Mouse (Mus musculus) ES-E14 (cell line): ENCODE results near the gene Wdfy4. TPM values are rescaled to one million over a fixed set of nuclear protein-coding genes. Genes with fewer than 3 reads are reported as not detected.

Source experiments
- DNase-seq: peaks from one replicate; pipeline ENCODE4 v3.0.0-alpha.2; 2013; ENCODE audit warnings: low read depth, low spot score
- H3K27ac ChIP-seq: 2 replicates; pipeline ENCODE4 v1.5.1; 2012; ENCODE audit warnings: low read depth, mild to moderate bottlenecking, low read length, moderate library complexity, mixed read lengths; ENCODE audit not compliant: poor library complexity, insufficient read depth, severe bottlenecking
- H3K36me3 ChIP-seq: 2 replicates; pipeline ENCODE4 v1.6.1; 2012; ENCODE audit warnings: mild to moderate bottlenecking, low read length, moderate library complexity, mixed read lengths; ENCODE audit not compliant: control insufficient read depth, poor library complexity, insufficient read depth, severe bottlenecking
- H3K4me1 ChIP-seq, 2 experiments: fragments of 150-350 bp in 1 of 2; sonication (generic) in 1 of 2; 2 replicates each; pipeline ENCODE4 v1.6.1; 2012; ENCODE audit warnings: low read length in 2 of 2, mild to moderate bottlenecking in 1 of 2, mixed read lengths in 1 of 2; ENCODE audit not compliant: control insufficient read depth in 2 of 2, insufficient read depth in 2 of 2, poor library complexity in 1 of 2
- H3K4me3 ChIP-seq, 2 experiments: fragments of 150-350 bp in 1 of 2; sonication (generic) in 1 of 2; 2 replicates each; pipeline ENCODE4 v1.5.1; 2012; ENCODE audit warnings: low read length in 2 of 2, low read depth in 1 of 2, mild to moderate bottlenecking in 1 of 2, mixed read lengths in 1 of 2; ENCODE audit not compliant: insufficient read depth in 1 of 2, poor library complexity in 1 of 2, severe bottlenecking in 1 of 2
- H3K9ac ChIP-seq: 2 replicates; pipeline ENCODE4 v1.6.1; 2012; ENCODE audit warnings: low read depth, mild to moderate bottlenecking, low read length, mixed read lengths; ENCODE audit not compliant: poor library complexity, insufficient read depth, severe bottlenecking
- H3K9me3 ChIP-seq: fragments of 150-350 bp; sonication (generic); 2 replicates; pipeline ENCODE4 v1.6.1; 2012; ENCODE audit warnings: low read depth, mild to moderate bottlenecking, low read length; ENCODE audit not compliant: control insufficient read depth, insufficient read depth
- CHD2 ChIP-seq: IDR thresholded peaks from 2 replicates; pipeline ENCODE4 v1.6.1; 2014; ENCODE audit warnings: mild to moderate bottlenecking, low read depth, low read length, inconsistent platforms
- HCFC1 ChIP-seq: IDR thresholded peaks from 2 replicates; pipeline ENCODE4 v1.6.1; 2012; ENCODE audit warnings: low read length, inconsistent platforms, borderline replicate concordance; ENCODE audit not compliant: insufficient read depth
- MAFK ChIP-seq: IDR thresholded peaks from 2 replicates; pipeline ENCODE4 v1.6.1; 2014; ENCODE audit warnings: mild to moderate bottlenecking, low read depth, low read length, inconsistent platforms; ENCODE audit not compliant: insufficient read depth
- ZC3H11A ChIP-seq: IDR thresholded peaks from 2 replicates; pipeline ENCODE4 v1.6.1; 2012; ENCODE audit warnings: low read depth, mild to moderate bottlenecking, inconsistent platforms, low read length, borderline replicate concordance
- ZNF384 ChIP-seq: IDR thresholded peaks from 2 replicates; pipeline ENCODE4 v1.6.1; 2012; ENCODE audit warnings: low read depth, low read length, inconsistent platforms
- in situ Hi-C, 2 experiments: fragments of 600-800 bp; cut with MboI; formaldehyde crosslinking; loops; one replicate each; pipeline ENCODE4 v1.15.1; 2025; ENCODE audit warnings: low sequenced_read_pairs in 2 of 2, inconsistent platforms in 1 of 2; ENCODE audit not compliant: unreplicated experiment in 2 of 2
- total RNA-seq: library from RNA; depleted of rRNA; stranded (reverse); fragments of 300-350 nt; gene quantifications from 2 replicates; pipeline ENCODE4 v1.2.3, GENCODE M21; 2012; rRNA removed

The Wdfy4 gene
- total RNA-seq, 1 experiment: 1.1 TPM

DNA sequence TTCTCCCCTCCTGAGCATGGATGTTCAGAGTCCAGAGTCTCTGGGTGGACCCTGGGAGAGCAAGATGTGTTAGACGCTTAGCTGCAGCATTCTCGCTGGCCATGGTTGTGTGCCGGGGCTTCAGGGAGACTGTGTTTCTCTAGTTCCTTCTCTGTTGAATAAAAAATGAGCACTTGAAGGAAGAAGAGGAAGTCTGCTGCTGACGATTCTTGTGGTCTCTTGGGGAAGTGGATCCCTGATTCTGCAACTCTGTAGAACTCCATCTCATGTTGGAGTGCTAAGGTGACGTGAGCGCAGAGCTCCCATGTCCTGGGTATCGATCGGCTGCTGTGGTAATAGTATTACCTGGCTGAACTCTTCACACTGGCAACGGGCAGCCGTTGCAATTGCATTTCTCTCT, 253.6 kb downstream of the Wdfy4 start:
- Histone ChIP-seq H3K36me3 (no peaks in the 10 kb centered on the region), H3K9ac (no peak overlapping the region), H3K9me3 (no peaks in the 10 kb centered on the region), H3K4me1 (no peaks in the 10 kb centered on the region), H3K4me3 (no peak overlapping the region), H3K27ac (no peak overlapping the region)
- DNase-seq: no peak
- in situ Hi-C loops: no loop called here
- TF ChIP-seq CHD2 (no peak), ZNF384 (no peak), ZC3H11A (no peak), HCFC1 (no peak), MAFK (no peak)

DNA sequence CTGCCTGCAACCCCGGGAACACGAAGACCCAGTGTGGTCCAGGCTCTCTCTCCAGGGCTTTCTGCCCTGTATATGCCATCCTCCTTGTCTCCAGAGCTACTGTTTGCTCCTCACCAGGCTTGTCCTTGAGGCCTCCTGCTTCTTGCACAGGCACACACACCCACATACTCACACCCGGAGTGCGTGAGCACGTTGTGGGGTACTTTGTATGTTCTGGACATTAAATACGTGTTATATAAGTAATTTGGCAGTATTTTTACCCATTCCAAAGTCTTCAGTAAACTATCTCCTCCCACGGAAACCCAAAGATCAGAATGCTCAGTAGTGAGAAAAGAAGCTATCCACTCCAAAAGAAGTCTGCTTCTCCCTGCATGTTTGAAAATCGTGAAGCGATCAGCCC, 261.4 kb downstream of the Wdfy4 start:
- Histone ChIP-seq H3K4me1 (no peaks in the 10 kb centered on the region), H3K4me3 (no peak overlapping the region), H3K27ac (no peak overlapping the region), H3K36me3 (no peaks in the 10 kb centered on the region), H3K9me3 (no peaks in the 10 kb centered on the region), H3K9ac (no peak overlapping the region)
- TF ChIP-seq ZNF384 (no peak), MAFK (no peak), ZC3H11A (no peak), HCFC1 (no peak), CHD2 (no peak)
- in situ Hi-C loops: no loop called here
- no peak for DNase-seq

DNA sequence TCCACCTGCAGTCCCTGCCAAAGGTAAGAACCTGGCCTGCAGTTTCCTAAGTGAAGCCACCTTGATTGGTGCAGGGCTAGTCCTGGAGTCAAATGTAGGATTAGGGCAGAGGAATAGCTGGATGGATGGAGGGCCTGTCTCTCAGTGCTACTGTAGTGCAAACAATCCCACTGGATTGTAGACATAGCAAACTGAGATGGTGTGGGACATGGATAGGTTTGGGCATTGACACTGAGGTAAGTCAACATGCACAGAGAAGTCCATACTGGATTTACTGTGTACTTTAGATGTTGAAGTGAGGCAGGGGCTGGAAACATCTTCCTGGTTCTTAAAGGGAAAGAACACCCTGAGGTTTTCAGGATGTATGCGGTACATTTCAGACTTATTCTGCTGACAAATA, 267.4 kb downstream of the Wdfy4 start:
- Histone ChIP-seq H3K4me1 (no peaks in the 10 kb centered on the region), H3K9ac (no peak overlapping the region), H3K36me3 (no peaks in the 10 kb centered on the region), H3K4me3 (no peak overlapping the region), H3K9me3 (no peaks in the 10 kb centered on the region), H3K27ac (no peak overlapping the region)
- TF ChIP-seq CHD2 (no peak), ZNF384 (no peak), MAFK (no peak), HCFC1 (no peak), ZC3H11A (no peak)
- in situ Hi-C loops: no loop called here
- DNase-seq: no peak

DNA sequence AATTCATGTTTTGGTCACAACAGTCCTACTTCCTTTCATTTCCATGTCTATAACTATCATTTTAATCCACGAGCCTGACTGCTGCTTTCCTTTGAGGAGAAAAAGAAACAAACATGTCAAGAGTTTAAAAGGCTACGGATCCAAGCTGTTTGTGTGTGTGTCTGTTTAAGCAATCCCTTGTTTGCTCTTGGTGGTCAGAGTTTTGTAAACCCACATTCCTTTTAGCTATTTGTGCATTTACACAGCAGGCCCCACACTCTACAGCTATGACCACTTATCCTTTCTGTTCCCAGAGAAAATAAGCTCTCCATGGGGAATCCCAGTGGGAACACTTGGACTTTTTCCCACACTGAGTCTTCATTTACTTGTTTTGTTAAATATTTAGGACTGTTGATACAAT, 269.9 kb downstream of the Wdfy4 start:
- in situ Hi-C loops: no loop called here
- H3K36me3 ChIP-seq: no peaks in the 10 kb centered on the region
- no peak overlapping the region for H3K4me3 ChIP-seq
- H3K4me1 ChIP-seq: no peaks in the 10 kb centered on the region
- no peak for DNase-seq
- no peak overlapping the region for H3K27ac ChIP-seq
- TF ChIP-seq CHD2 (no peak), MAFK (no peak), ZC3H11A (no peak), HCFC1 (no peak), ZNF384 (no peak)
- H3K9me3 ChIP-seq: no peaks in the 10 kb centered on the region
- H3K9ac ChIP-seq: no peak overlapping the region

DNA sequence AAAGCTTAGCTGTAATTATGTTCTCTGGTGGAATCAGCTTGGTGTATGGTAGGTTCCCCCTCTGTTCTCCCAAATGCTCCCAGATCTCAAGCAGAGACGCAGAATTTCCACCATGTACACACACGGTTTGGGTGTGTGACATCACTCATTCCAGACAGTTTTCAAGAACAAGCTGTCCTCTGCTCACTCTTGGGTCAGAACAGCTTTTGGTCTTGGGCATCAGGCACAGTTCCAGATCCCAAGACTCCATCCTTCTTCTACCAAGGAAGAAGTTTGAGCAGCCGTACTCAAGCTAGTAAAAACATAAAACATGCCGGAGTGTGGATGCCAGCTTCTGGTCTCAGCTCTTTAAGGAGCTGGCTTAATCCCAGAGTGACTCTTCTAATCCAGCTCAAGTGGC, 274.1 kb downstream of the Wdfy4 start:
- DNase-seq: no peak
- Histone ChIP-seq H3K27ac (no peak overlapping the region), H3K4me3 (no peak overlapping the region), H3K9me3 (no peaks in the 10 kb centered on the region), H3K4me1 (no peaks in the 10 kb centered on the region), H3K9ac (no peak overlapping the region), H3K36me3 (no peaks in the 10 kb centered on the region)
- in situ Hi-C loops: no loop called here
- no peak for TF ChIP-seq HCFC1
- no peak for TF ChIP-seq ZC3H11A
- no peak for TF ChIP-seq MAFK
- TF ChIP-seq CHD2: no peak
- TF ChIP-seq ZNF384: no peak

Other genes with a start within 250 kb of the Wdfy4 start
- not detected in 2 replicates for gene Lrrc18, start 194.1 kb downstream of the Wdfy4 start, total RNA-seq
- 5.7 and 11.4 TPM in 2 replicates for gene Arhgap22, start 28.5 kb upstream of the Wdfy4 start, total RNA-seq